Mouse (Mus musculus) thymus, adult 2 months (tissue): ENCODE data around the gene Adprh. TPM values are rescaled to one million over a fixed set of nuclear protein-coding genes. Genes with fewer than 3 reads are reported as not detected.

Experiments used
- DNase-seq: peaks from one replicate; pipeline ENCODE4 v3.0.0; 2021
- H3K27ac ChIP-seq: fragments of 200-500 bp; 2 replicates; pipeline ENCODE4 v1.5.1; 2012; ENCODE audit warnings: low read length, control low read depth; ENCODE audit not compliant: control insufficient read depth, insufficient read depth
- H3K27me3 ChIP-seq: fragments of 200-500 bp; 2 replicates; pipeline ENCODE4 v1.6.1; 2012; ENCODE audit warnings: mild to moderate bottlenecking, low read length, moderate library complexity, mixed read lengths; ENCODE audit not compliant: control insufficient read depth, insufficient read depth
- H3K36me3 ChIP-seq: fragments of 200-500 bp; 2 replicates; pipeline ENCODE4 v1.6.1; 2012; ENCODE audit warnings: mild to moderate bottlenecking, low read length, moderate library complexity; ENCODE audit not compliant: control insufficient read depth, insufficient read depth
- H3K4me1 ChIP-seq: fragments of 200-500 bp; replicated peaks from 2 replicates; pipeline ENCODE4 v1.6.1; 2012; ENCODE audit warnings: low read length; ENCODE audit not compliant: control insufficient read depth, insufficient read depth
- H3K4me3 ChIP-seq: fragments of 200-500 bp; 2 replicates; pipeline ENCODE4 v1.5.1; 2012; ENCODE audit warnings: mild to moderate bottlenecking, low read length, control low read depth, moderate library complexity; ENCODE audit not compliant: control insufficient read depth, insufficient read depth
- CTCF ChIP-seq: fragments of 200-500 bp; IDR thresholded peaks from 2 replicates; pipeline ENCODE4 v1.5.1; 2012; ENCODE audit warnings: mild to moderate bottlenecking, control low read depth, low read length, moderate library complexity, borderline replicate concordance; ENCODE audit not compliant: control insufficient read depth, poor library complexity, insufficient read depth; ENCODE audit errors: extremely low read depth
- POLR2A ChIP-seq: fragments of 200-500 bp; IDR thresholded peaks from 2 replicates; pipeline ENCODE4 v1.6.1; 2012; ENCODE audit warnings: mild to moderate bottlenecking, low read length, control low read depth, moderate library complexity; ENCODE audit not compliant: control insufficient read depth, poor library complexity, insufficient read depth; ENCODE audit errors: extremely low read depth
- WGBS: fragments of 180-500 bp; shearing (Covaris S2); methylation state at CpG from one replicate; pipeline ENCODE4 v1.1.7; 2018; 5-methylcytosine and 5-hydroxymethylcytosine counted together
- polyA plus RNA-seq: library from polyadenylated mRNA; depleted of rRNA; stranded (reverse); fragments of >200 nt; gene quantifications from 2 replicates; pipeline ENCODE4 v1.2.3, GENCODE M21; 2012

Adprh gene
- polyA plus RNA-seq, 1 experiment = 49.8 TPM

GRCm38 (mm10) chr16:38400311-38400960 lies 52.1 kb downstream of the Adprh start:
- no peak for DNase-seq
- Histone ChIP-seq H3K4me3 (peak overlapping the region; percentile 33; the same call in 1 of the 2 replicates), H3K4me1 (peaks cover 21% of the 10 kb centered on the region), H3K27me3 (no peaks in the 10 kb centered on the region), H3K36me3 (no peaks in the 10 kb centered on the region), H3K27ac (no peak overlapping the region; the same call in 1 of the 2 replicates)
- no peak for TF ChIP-seq CTCF
- TF ChIP-seq POLR2A = no peak
- WGBS = 93% methylated on average over 9 of the region's 9 CpGs

GRCm38 (mm10) chr16:38399531-38400231 lies 52.8 kb downstream of the Adprh start:
- WGBS = 27% methylated on average over 17 of the region's 17 CpGs
- DNase-seq = peak; percentile 59
- no peaks in the 10 kb centered on the region for H3K36me3 ChIP-seq
- peak overlapping the region; percentile 33 for H3K4me3 ChIP-seq
- TF ChIP-seq CTCF = no peak
- no peak for TF ChIP-seq POLR2A
- peaks cover 21% of the 10 kb centered on the region for H3K4me1 ChIP-seq
- H3K27me3 ChIP-seq = no peaks in the 10 kb centered on the region
- peak overlapping the region; percentile 14; the same call in 1 of the 2 replicates for H3K27ac ChIP-seq

- no peaks in the 10 kb centered on the region for H3K36me3 ChIP-seq
- H3K27ac ChIP-seq = no peak overlapping the region
- TF ChIP-seq CTCF (no peak), POLR2A (no peak)
- H3K27me3 ChIP-seq = no peaks in the 10 kb centered on the region
- H3K4me1 ChIP-seq = peaks cover 21% of the 10 kb centered on the region
- 48% methylated on average over 3 of the region's 3 CpGs for WGBS
- no peak for DNase-seq
- no peak overlapping the region for H3K4me3 ChIP-seq
Measured at GRCm38 (mm10) chr16:38399076-38399475, 53.4 kb downstream of the Adprh start.

GRCm38 (mm10) chr16:38398266-38398665 lies 54.2 kb downstream of the Adprh start:
- Histone ChIP-seq H3K36me3 (no peaks in the 10 kb centered on the region), H3K4me1 (peaks cover 15% of the 10 kb centered on the region), H3K27ac (no peak overlapping the region), H3K4me3 (no peak overlapping the region), H3K27me3 (no peaks in the 10 kb centered on the region)
- 90% methylated on average over 6 of the region's 6 CpGs for WGBS
- DNase-seq = no peak
- no peak for TF ChIP-seq POLR2A
- TF ChIP-seq CTCF = no peak

GRCm38 (mm10) chr16:38396155-38396554 lies 56.3 kb downstream of the Adprh start:
- Histone ChIP-seq H3K36me3 (no peaks in the 10 kb centered on the region), H3K27ac (no peak overlapping the region), H3K27me3 (no peaks in the 10 kb centered on the region), H3K4me3 (no peak overlapping the region), H3K4me1 (peaks cover 15% of the 10 kb centered on the region)
- DNase-seq = no peak
- WGBS = 30% methylated on average over 13 of the region's 13 CpGs
- no peak for TF ChIP-seq POLR2A

- Histone ChIP-seq H3K4me1 (peaks cover 12% of the 10 kb centered on the region), H3K4me3 (no peak overlapping the region), H3K27me3 (no peaks in the 10 kb centered on the region), H3K36me3 (no peaks in the 10 kb centered on the region), H3K27ac (no peak overlapping the region)
- DNase-seq = no peak
- TF ChIP-seq CTCF (no peak), POLR2A (no peak)
- WGBS = 28% methylated on average over 6 of the region's 6 CpGs
Measured at GRCm38 (mm10) chr16:38395060-38395730, 57.3 kb downstream of the Adprh start.
